Mouse (Mus musculus): ENCODE results near the gene Relt. TPM values are rescaled to one million over a fixed set of nuclear protein-coding genes. Genes with fewer than 3 reads are reported as not detected.

Gene Relt
- polyA plus RNA-seq, 2 experiments: 3.2 to 8.5 TPM

GRCm38 (mm10) chr7:100907231-100907630 lies 44.0 kb upstream of the Relt start:
- DNase-seq (ENCODE audit: low spot score): peak; percentile 87
- WGBS: 0% methylated on average over 1 of the region's 1 CpGs
- Histone ChIP-seq H3K4me2 (replicated peaks; ENCODE audit: low read depth, low read length, severe bottlenecking) (0 out of 2 replicates have a peak overlapping the region, but pooled peaks have one; percentile 14), H3K9ac (ENCODE audit: low read depth, low read length, severe bottlenecking) (no peak overlapping the region), H3K27ac (replicated peaks; ENCODE audit: low read depth, low read length) (peak overlapping the region; percentile 11; the same call in 1 of the 2 replicates), H3K36me3 (ENCODE audit: control insufficient read depth, insufficient read depth, low read length) (peaks cover 27% of the 10 kb centered on the region), H3K4me1 (ENCODE audit: control insufficient read depth, insufficient read depth, low read length) (peaks cover 26% of the 10 kb centered on the region), H3K4me3 (replicated peaks; ENCODE audit: low read length) (no peak overlapping the region), H3K27me3 (ENCODE audit: control insufficient read depth, insufficient read depth, low read length) (no peaks in the 10 kb centered on the region), H3K9me3 (ENCODE audit: control insufficient read depth, low read length) (no peaks in the 10 kb centered on the region)
- TF ChIP-seq POLR2A (IDR thresholded peaks at IDR 0.05; ENCODE audit: borderline replicate concordance, extremely low read depth, insufficient read depth, insufficient read length): no peak
- ATAC-seq (ENCODE audit: low FRiP score, low read depth): peak; percentile 44; the same call in 1 of the 2 replicates

- Histone ChIP-seq H3K27ac (replicated peaks; ENCODE audit: low read depth, low read length) (no peak overlapping the region), H3K36me3 (ENCODE audit: control insufficient read depth, insufficient read depth, low read length) (peaks cover 31% of the 10 kb centered on the region), H3K4me2 (replicated peaks; ENCODE audit: low read depth, low read length, severe bottlenecking) (no peak overlapping the region), H3K4me3 (replicated peaks; ENCODE audit: low read length) (no peak overlapping the region), H3K4me1 (ENCODE audit: control insufficient read depth, insufficient read depth, low read length) (peaks cover 16% of the 10 kb centered on the region), H3K27me3 (ENCODE audit: control insufficient read depth, insufficient read depth, low read length) (no peaks in the 10 kb centered on the region), H3K9me3 (ENCODE audit: control insufficient read depth, low read length) (no peaks in the 10 kb centered on the region), H3K9ac (ENCODE audit: low read depth, low read length, severe bottlenecking) (no peak overlapping the region)
- no peak for ATAC-seq (ENCODE audit: low FRiP score, low read depth)
- no peak for TF ChIP-seq POLR2A (IDR thresholded peaks at IDR 0.05; ENCODE audit: borderline replicate concordance, extremely low read depth, insufficient read depth, insufficient read length)
- 91% methylated on average over 10 of the region's 10 CpGs for WGBS
- DNase-seq (ENCODE audit: low spot score): no peak
Observed at GRCm38 (mm10) chr7:100906029-100906789, 43.0 kb upstream of the Relt start.

- ATAC-seq (ENCODE audit: low FRiP score, low read depth) (no peak), DNase-seq (ENCODE audit: low spot score) (no peak)
- no peak for TF ChIP-seq POLR2A (IDR thresholded peaks at IDR 0.05; ENCODE audit: borderline replicate concordance, extremely low read depth, insufficient read depth, insufficient read length)
- peaks cover 31% of the 10 kb centered on the region for H3K36me3 ChIP-seq (ENCODE audit: control insufficient read depth, insufficient read depth, low read length)
- no peak overlapping the region for H3K4me3 ChIP-seq (replicated peaks; ENCODE audit: low read length)
- WGBS: 83% methylated on average over 7 of the region's 7 CpGs
- H3K9me3 ChIP-seq (ENCODE audit: control insufficient read depth, low read length): no peaks in the 10 kb centered on the region
- H3K4me1 ChIP-seq (ENCODE audit: control insufficient read depth, insufficient read depth, low read length): peaks cover 11% of the 10 kb centered on the region; the same call in 1 of the 2 replicates
- H3K4me2 ChIP-seq (replicated peaks; ENCODE audit: low read depth, low read length, severe bottlenecking): no peak overlapping the region
- H3K27me3 ChIP-seq (ENCODE audit: control insufficient read depth, insufficient read depth, low read length): no peaks in the 10 kb centered on the region
- no peak overlapping the region for H3K9ac ChIP-seq (ENCODE audit: low read depth, low read length, severe bottlenecking)
- H3K27ac ChIP-seq (replicated peaks; ENCODE audit: low read depth, low read length): no peak overlapping the region
Observed at GRCm38 (mm10) chr7:100905037-100905436, 41.8 kb upstream of the Relt start.

DNA sequence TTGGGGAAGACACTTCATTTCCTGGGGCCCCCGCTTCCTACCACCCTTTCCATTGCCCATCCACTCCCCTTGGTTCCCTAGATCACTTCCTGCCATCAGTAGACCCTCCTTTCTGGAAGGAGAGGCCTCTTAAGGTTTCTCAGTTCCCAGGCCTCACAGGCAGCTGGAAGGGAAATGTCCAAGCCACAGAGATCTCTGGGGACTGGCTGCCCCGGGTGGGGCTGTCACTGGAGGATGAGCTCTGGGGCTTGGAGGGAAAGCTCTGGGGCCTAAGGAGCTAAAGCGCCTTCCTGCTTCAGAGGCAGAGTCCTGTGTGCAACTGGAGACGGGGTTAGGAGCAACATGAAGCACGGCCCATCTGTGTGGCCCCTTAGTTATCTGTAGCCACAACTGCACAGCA lies 41.4 kb upstream of the Relt start:
- 88% methylated on average over 5 of the region's 5 CpGs for WGBS
- H3K4me3 ChIP-seq (replicated peaks; ENCODE audit: low read length): no peak overlapping the region
- H3K4me1 ChIP-seq (ENCODE audit: control insufficient read depth, insufficient read depth, low read length): peaks cover 11% of the 10 kb centered on the region; the same call in 1 of the 2 replicates
- H3K27ac ChIP-seq (replicated peaks; ENCODE audit: low read depth, low read length): no peak overlapping the region
- H3K36me3 ChIP-seq (ENCODE audit: control insufficient read depth, insufficient read depth, low read length): peaks cover 28% of the 10 kb centered on the region
- H3K27me3 ChIP-seq (ENCODE audit: control insufficient read depth, insufficient read depth, low read length): no peaks in the 10 kb centered on the region
- H3K4me2 ChIP-seq (replicated peaks; ENCODE audit: low read depth, low read length, severe bottlenecking): no peak overlapping the region
- TF ChIP-seq POLR2A (IDR thresholded peaks at IDR 0.05; ENCODE audit: borderline replicate concordance, extremely low read depth, insufficient read depth, insufficient read length): no peak
- no peak for ATAC-seq (ENCODE audit: low FRiP score, low read depth)
- no peak for DNase-seq (ENCODE audit: low spot score)
- no peaks in the 10 kb centered on the region for H3K9me3 ChIP-seq (ENCODE audit: control insufficient read depth, low read length)
- no peak overlapping the region for H3K9ac ChIP-seq (ENCODE audit: low read depth, low read length, severe bottlenecking)

DNA sequence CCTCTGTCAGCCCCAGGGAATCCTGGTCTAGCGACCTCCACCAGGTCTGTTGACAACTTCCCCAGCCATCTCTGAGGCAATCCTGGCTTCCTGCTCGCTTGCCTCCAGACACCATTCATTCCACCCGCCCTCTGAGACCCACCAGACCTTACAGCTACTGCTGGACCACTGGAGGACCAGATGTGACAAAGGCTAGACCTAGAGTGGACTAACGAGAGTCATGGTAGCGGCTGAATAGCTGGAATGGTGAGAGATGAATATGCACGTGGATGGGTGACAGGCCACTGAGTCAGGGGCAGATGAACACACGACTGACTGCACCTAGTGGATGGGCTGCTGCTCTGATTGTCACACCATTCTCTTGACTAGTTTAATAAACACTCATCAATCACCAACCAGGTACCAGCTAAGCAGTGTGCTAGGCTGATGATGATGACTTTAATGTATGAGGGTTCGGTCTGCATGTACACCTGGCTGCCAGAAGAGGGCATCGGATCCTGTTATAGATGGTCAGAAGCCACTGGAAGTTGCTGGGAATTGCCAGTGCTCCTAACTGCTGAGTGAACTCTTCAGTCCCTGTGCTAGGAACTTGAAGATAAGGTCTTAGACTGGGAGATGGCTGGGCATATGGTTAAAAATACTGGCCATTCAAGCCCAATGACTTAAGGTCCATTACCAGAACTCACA lies 39.3 kb upstream of the Relt start:
- H3K36me3 ChIP-seq (ENCODE audit: control insufficient read depth, insufficient read depth, low read length): peaks cover 22% of the 10 kb centered on the region
- no peak for DNase-seq (ENCODE audit: low spot score)
- H3K4me1 ChIP-seq (ENCODE audit: control insufficient read depth, insufficient read depth, low read length): peaks cover 2% of the 10 kb centered on the region; the same call in 1 of the 2 replicates
- 80% methylated on average over 9 of the region's 9 CpGs for WGBS
- no peak overlapping the region for H3K4me3 ChIP-seq (replicated peaks; ENCODE audit: low read length)
- no peaks in the 10 kb centered on the region for H3K27me3 ChIP-seq (ENCODE audit: control insufficient read depth, insufficient read depth, low read length)
- no peak overlapping the region for H3K4me2 ChIP-seq (replicated peaks; ENCODE audit: low read depth, low read length, severe bottlenecking)
- TF ChIP-seq POLR2A (IDR thresholded peaks at IDR 0.05; ENCODE audit: borderline replicate concordance, extremely low read depth, insufficient read depth, insufficient read length): no peak
- no peaks in the 10 kb centered on the region for H3K9me3 ChIP-seq (ENCODE audit: control insufficient read depth, low read length)
- no peak for ATAC-seq (ENCODE audit: low FRiP score, low read depth)
- H3K9ac ChIP-seq (ENCODE audit: low read depth, low read length, severe bottlenecking): no peak overlapping the region
- H3K27ac ChIP-seq (replicated peaks; ENCODE audit: low read depth, low read length): no peak overlapping the region
